Mouse (Mus musculus) heart, embryonic 16.5 days (tissue): ENCODE measurements around the gene Tspan13. TPM values are rescaled to one million over a fixed set of nuclear protein-coding genes. Genes with fewer than 3 reads are reported as not detected.

Source experiments
- ATAC-seq: fragments of 200-750 bp; cut with Nextera tagmentation; replicated peaks from 2 replicates; pipeline ENCODE4 v1.8.0; 2017; ENCODE audit warnings: moderate number of reproducible peaks; ENCODE audit not compliant: insufficient read depth, low FRiP score; ENCODE audit errors: extremely low read depth
- H3K27ac ChIP-seq: fragments of 300-500 bp; sonication (generic); 2 replicates; pipeline ENCODE4 v1.5.1; 2014; ENCODE audit warnings: mild to moderate bottlenecking, low read length, control low read depth, moderate library complexity
- H3K27me3 ChIP-seq: fragments of 300-500 bp; sonication (generic); 2 replicates; pipeline ENCODE4 v1.6.1; 2014; ENCODE audit warnings: low read length, mixed read lengths; ENCODE audit not compliant: control insufficient read depth, insufficient read depth
- H3K36me3 ChIP-seq: fragments of 300-500 bp; sonication (generic); 2 replicates; pipeline ENCODE4 v1.6.1; 2014; ENCODE audit not compliant: control insufficient read depth, insufficient read depth
- H3K4me1 ChIP-seq: fragments of 300-500 bp; sonication (generic); 2 replicates; pipeline ENCODE4 v1.6.1; 2014; ENCODE audit warnings: low read length, mixed read lengths; ENCODE audit not compliant: control insufficient read depth, insufficient read depth
- H3K4me2 ChIP-seq: fragments of 300-500 bp; sonication (generic); 2 replicates; pipeline ENCODE4 v1.6.1; 2014; ENCODE audit warnings: low read depth, mild to moderate bottlenecking, control low read depth, low read length
- H3K4me3 ChIP-seq: fragments of 300-500 bp; sonication (generic); 2 replicates; pipeline ENCODE4 v1.5.1; 2014; ENCODE audit warnings: mild to moderate bottlenecking, control low read depth, low read length
- H3K9ac ChIP-seq: fragments of 300-500 bp; sonication (generic); 2 replicates; pipeline ENCODE4 v1.6.1; 2014; ENCODE audit warnings: low read length, control low read depth
- H3K9me3 ChIP-seq: fragments of 300-500 bp; sonication (generic); replicated peaks from 2 replicates; pipeline ENCODE4 v1.6.1; 2016; ENCODE audit warnings: low read length; ENCODE audit not compliant: control insufficient read depth
- WGBS: fragments of 180-500 bp; shearing (Covaris S2); extraction: QIAGEN DNeasy Blood & Tissue Kit; methylation state at CpG from one replicate; pipeline ENCODE4 v1.1.7; 2014; 5-methylcytosine and 5-hydroxymethylcytosine counted together
- polyA plus RNA-seq: library from polyadenylated mRNA; unstranded; fragments of >200 nt; fragmentation: Nextera tagmentation; extraction: Ambion mirVana; gene quantifications from 2 replicates; pipeline ENCODE4 v1.2.1, GENCODE M21; 2015

Tspan13 gene
- polyA plus RNA-seq, 1 experiment from 2014 or later: 72.3 TPM

DNA sequence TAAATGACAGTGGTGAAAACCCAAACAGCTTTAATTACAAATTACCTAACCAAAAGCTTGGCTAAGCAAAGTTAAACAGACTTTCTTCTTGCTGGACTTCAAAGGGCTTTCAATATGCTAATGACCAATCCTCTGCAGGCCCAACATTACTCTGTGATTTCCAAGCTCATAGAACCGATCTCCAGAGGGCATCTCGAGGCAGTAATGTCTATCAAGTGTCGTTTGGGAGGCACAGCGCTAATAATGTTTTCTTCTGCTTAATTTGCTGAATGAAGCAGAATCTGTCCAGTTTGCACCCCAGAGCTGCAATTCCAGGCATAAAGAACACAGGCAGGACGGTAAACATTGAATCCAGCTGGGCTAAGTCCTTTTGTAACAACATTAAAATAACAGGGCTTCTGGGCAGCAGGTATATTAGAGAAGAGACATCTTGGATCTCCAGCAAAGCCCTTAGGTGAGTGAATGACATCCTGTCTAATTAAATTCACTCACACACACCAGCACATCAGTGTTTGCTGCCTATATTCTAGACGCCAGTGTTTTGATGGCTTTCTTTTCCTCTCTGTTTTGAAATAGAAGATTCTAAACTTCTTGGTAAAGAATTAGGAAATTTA is 64.6 kb downstream of the Tspan13 start:
- no peak overlapping the region for H3K4me2 ChIP-seq
- H3K4me3 ChIP-seq: no peak overlapping the region
- WGBS: 60% methylated on average over 6 of the region's 6 CpGs
- ATAC-seq: no peak
- no peaks in the 10 kb centered on the region for H3K36me3 ChIP-seq
- H3K27me3 ChIP-seq: no peaks in the 10 kb centered on the region
- H3K9ac ChIP-seq: no peak overlapping the region
- no peaks in the 10 kb centered on the region for H3K9me3 ChIP-seq
- no peak overlapping the region for H3K27ac ChIP-seq
- 0 out of 2 replicates have a peak, but pooled peaks cover 4% of the 10 kb centered on the region for H3K4me1 ChIP-seq

DNA sequence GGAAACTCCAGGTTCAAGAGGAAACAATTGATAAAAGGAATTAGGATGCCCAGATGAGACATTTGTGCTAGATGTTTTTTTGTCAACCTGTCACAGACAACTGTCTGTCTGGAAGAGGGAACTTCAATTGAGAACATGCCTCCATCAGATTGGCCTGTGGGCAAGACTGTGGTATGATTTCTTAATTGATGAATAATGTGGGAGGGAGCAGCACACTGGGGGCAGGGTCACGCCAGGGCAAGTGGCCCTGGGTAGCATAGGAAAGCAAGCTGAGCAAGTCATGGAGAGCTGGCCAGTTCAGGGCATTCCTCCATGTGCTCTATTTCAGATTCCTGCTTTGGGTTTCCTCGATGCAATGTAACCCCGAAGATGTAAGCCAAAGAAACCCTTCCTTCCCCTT is 66.4 kb downstream of the Tspan13 start:
- H3K27me3 ChIP-seq: no peaks in the 10 kb centered on the region
- no peaks in the 10 kb centered on the region for H3K4me1 ChIP-seq
- H3K4me3 ChIP-seq: no peak overlapping the region
- 68% methylated on average over 3 of the region's 3 CpGs for WGBS
- no peak overlapping the region for H3K9ac ChIP-seq
- ATAC-seq: no peak
- no peak overlapping the region for H3K4me2 ChIP-seq
- H3K9me3 ChIP-seq: no peaks in the 10 kb centered on the region
- H3K27ac ChIP-seq: no peak overlapping the region
- no peaks in the 10 kb centered on the region for H3K36me3 ChIP-seq

DNA sequence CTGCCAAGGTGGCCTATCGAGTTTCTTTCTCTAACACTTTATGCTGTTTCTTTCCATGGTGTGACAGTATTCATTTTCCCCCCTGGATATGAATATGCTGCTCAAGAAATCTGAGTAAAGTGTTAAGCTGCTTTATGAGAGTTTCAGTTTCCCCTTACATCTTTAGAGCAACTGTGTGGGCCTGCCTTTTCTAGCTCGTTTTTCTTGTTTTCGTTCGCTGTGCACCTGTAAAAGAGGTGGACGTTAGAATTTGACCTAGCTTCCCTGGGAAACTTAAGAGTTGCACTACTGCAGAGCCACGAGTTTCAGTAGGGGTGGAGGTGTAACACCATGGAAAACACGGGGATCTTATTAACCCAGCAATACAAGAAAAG is 75.5 kb downstream of the Tspan13 start:
- no peak for ATAC-seq
- Histone ChIP-seq H3K4me3 (no peak overlapping the region), H3K27ac (no peak overlapping the region), H3K4me1 (no peaks in the 10 kb centered on the region), H3K4me2 (no peak overlapping the region), H3K9me3 (no peaks in the 10 kb centered on the region), H3K27me3 (no peaks in the 10 kb centered on the region), H3K9ac (no peak overlapping the region), H3K36me3 (no peaks in the 10 kb centered on the region)
- 70% methylated on average over 7 of the region's 7 CpGs for WGBS

DNA sequence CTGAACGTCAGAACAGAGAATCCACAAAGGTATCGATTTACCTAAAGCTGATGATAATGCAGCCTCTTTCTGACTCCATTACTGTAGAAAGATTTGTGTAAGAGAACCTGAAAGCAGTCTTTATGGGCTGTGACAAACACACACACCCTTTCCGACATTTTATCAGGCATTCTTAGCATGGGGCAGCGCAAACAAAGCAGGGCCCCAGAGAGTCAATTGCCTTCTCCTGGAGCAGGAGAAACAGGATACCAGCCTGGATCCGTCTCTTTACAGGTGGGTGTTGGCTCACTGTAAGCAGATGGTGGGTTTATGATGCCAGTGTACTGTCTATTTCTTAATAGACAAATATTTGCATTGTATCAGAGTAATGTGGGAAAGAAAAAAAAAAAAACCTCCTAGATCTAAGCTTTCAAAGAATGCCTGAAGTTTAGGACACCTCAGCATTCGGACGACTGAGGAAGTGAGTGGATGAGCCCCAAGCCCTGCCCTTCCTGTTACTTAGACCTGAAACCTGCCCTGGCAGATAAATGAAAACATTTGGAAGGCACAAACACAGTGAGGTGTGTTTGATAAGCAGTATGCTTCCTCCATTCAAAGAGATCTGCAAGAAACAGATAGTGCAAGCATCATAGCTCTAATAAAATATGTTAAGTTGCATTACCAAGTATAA is 76.1 kb downstream of the Tspan13 start:
- Histone ChIP-seq H3K4me2 (no peak overlapping the region), H3K4me1 (no peaks in the 10 kb centered on the region), H3K27me3 (no peaks in the 10 kb centered on the region), H3K36me3 (no peaks in the 10 kb centered on the region), H3K4me3 (no peak overlapping the region), H3K9ac (no peak overlapping the region), H3K9me3 (no peaks in the 10 kb centered on the region), H3K27ac (no peak overlapping the region)
- WGBS: 50% methylated on average over 7 of the region's 7 CpGs
- no peak for ATAC-seq

Other genes with a start within 250 kb of the Tspan13 start
- gene Agr3, start 116.9 kb downstream of the Tspan13 start, polyA plus RNA-seq: 0.25 and 0.47 TPM in 2 replicates
- 1.7 and 3.3 TPM in 2 replicates for gene Agr2, start 49.6 kb downstream of the Tspan13 start, polyA plus RNA-seq
- gene Ankmy2, start 114.6 kb upstream of the Tspan13 start, polyA plus RNA-seq: 26.0 and 26.7 TPM in 2 replicates
- 197 and 210 TPM in 2 replicates for gene Bzw2, start 115.6 kb upstream of the Tspan13 start, polyA plus RNA-seq
- not detected in 2 replicates for gene Lrrc72, start 210.9 kb upstream of the Tspan13 start, polyA plus RNA-seq